Mouse (Mus musculus) lung, postnatal 0 days (tissue): ENCODE measurements around the gene Pabpn1l.

Experiments used
- CTCF ChIP-seq: IDR thresholded peaks from 2 replicates; pipeline ENCODE4 v1.5.1; 2016; ENCODE audit warnings: antibody characterized with exemption, mild to moderate bottlenecking
- EP300 ChIP-seq: IDR thresholded peaks from 2 replicates; pipeline ENCODE4 v1.6.1; 2016; ENCODE audit warnings: antibody characterized with exemption, mild to moderate bottlenecking, control low read depth

DNA sequence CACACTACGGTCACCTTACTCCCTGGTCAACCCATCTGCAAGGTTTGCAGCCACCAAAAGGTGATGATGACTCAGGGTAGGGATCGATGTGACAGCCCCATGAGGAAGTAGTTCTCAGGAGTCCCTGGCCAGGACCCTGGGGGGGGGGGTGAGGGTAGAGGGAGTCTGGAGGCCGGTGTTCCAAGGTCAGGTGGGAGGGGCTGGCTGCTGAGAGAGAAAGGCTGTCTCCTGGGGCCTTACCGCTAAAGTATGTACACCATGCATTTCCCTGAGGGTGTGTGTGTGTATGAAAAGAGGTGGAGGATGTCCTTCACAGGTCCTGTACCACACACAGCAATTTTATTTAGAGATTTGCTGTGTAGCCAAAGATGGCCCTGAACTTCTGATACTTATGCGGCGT lies 30.1 kb upstream of the Pabpn1l start:
- no peak for TF ChIP-seq EP300
- TF ChIP-seq CTCF: no peak
